Mouse (Mus musculus): ENCODE measurements around the gene Camta1.

- TF ChIP-seq GATA1 (IDR thresholded peaks at IDR 0.05; ENCODE audit: borderline replicate concordance, low read length) (no peak), FLI1 (IDR thresholded peaks at IDR 0.05; ENCODE audit: low read length) (no peak)
These were observed 966.8 kb downstream of the Camta1 start for GRCm38 (mm10) chr4:150894718-150895501.
